ENCODE assay signal across 7 mouse cellular contexts in genomic region chr17:10840148-10840707, GRCm38 (mm10). TPM values are rescaled to one million over a fixed set of nuclear protein-coding genes. Genes with fewer than 3 reads are reported as not detected.
DNase-seq lines count a peak whose midpoint lies in the region; ATAC-seq lines count a peak whose summit lies in the region.

TSS of gene Pacrg (minus strand) at chr17:10840311.
TSS of gene Prkn (plus strand) at chr17:10840384.

- ATAC-seq in intestine, embryonic 15.5 days = peak; percentile 98

- H3K9ac ChIP-seq in intestine, embryonic 15.5 days = peak within 1 kb of the TSS; percentile 71

- peak within 1 kb of the TSS; percentile 72 for H3K4me3 ChIP-seq in intestine, embryonic 15.5 days (replicated peaks)
- H3K4me3 ChIP-seq in midbrain, embryonic 10.5 days = peak within 1 kb of the TSS; percentile 82

- intact Hi-C loops in gastrocnemius, postnatal 36 days (cut with DNase I) = loop anchor here (2.0 to 5.0 kb wide), 2 partner anchors 71 to 227 kb away; no protein-coding TSS in a partner anchor
- intact Hi-C loops in left cerebral cortex, postnatal 25 days (cut with DNase I) = no loop called here

- H3K9me3 ChIP-seq in intestine, embryonic 15.5 days = no peaks in the 10 kb centered on the region
- no peaks in the 10 kb centered on the region for H3K9me3 ChIP-seq in midbrain, embryonic 10.5 days (replicated peaks)

- H3K27ac ChIP-seq in intestine, embryonic 15.5 days = no peak within 1 kb of the TSS
- H3K27ac ChIP-seq in midbrain, embryonic 10.5 days (replicated peaks) = peak within 1 kb of the TSS; percentile 86

- DNase-seq in adrenal gland, adult 2 months = peak; percentile 99
- peak; percentile 96 for DNase-seq in embryo, embryonic 11.5 days (ENCODE audit: low read depth, low spot score)
- peak; percentile 95 to 97 for DNase-seq in gastrocnemius, postnatal 36 days
- peak; percentile 96 to 99 for DNase-seq in left cerebral cortex, postnatal 25 days (ENCODE audit: low spot score in 2 of 2)
- peak; percentile 98 for DNase-seq in midbrain, embryonic 10.5 days (ENCODE audit: low spot score)
- DNase-seq in right cerebral cortex, postnatal 4 days = peak; percentile 96

- H3K4me2 ChIP-seq in intestine, embryonic 15.5 days (replicated peaks) = peak within 1 kb of the TSS; percentile 88

- under 1% methylated on average over 51 of the region's 58 CpGs for WGBS in intestine, embryonic 15.5 days
- under 1% methylated on average over 58 of the region's 58 CpGs for WGBS in midbrain, embryonic 10.5 days

- H3K4me1 ChIP-seq in intestine, embryonic 15.5 days (replicated peaks) = no peaks in the 10 kb centered on the region
- peaks cover 14% of the 10 kb centered on the region for H3K4me1 ChIP-seq in midbrain, embryonic 10.5 days

- no peaks in the 10 kb centered on the region for H3K27me3 ChIP-seq in intestine, embryonic 15.5 days (replicated peaks)
- no peaks in the 10 kb centered on the region for H3K27me3 ChIP-seq in midbrain, embryonic 10.5 days (ENCODE audit: low read depth, poor library complexity, severe bottlenecking)

- no peaks in the 10 kb centered on the region for H3K36me3 ChIP-seq in intestine, embryonic 15.5 days
- H3K36me3 ChIP-seq in midbrain, embryonic 10.5 days = no peaks in the 10 kb centered on the region

RNA-seq across cellular contexts. Expression of gene Pacrg, which starts in this region (rescaled TPM):
- 1 to 10 TPM; 2.6 to 2.7 TPM for total RNA-seq in adrenal gland, adult 2 months (2021)
- polyA plus RNA-seq in adrenal gland, adult 2 months (2012; rRNA removed) = 0.54 and 0.82 TPM in 2 replicates
- total RNA-seq in gastrocnemius, postnatal 36 days (2021) = 1 to 10 TPM; 1.6 to 2.0 TPM
- 0.93 and 1.5 TPM in 2 replicates for polyA plus RNA-seq in intestine, embryonic 15.5 days (2015; fragmentation: Nextera tagmentation; extraction: Ambion mirVana)
- total RNA-seq in left cerebral cortex, postnatal 25 days (2021) = 10 to 100 TPM; 15.8 to 17.7 TPM
- polyA plus RNA-seq in midbrain, embryonic 10.5 days (2016; fragmentation: Nextera tagmentation; extraction: Ambion mirVana) = 2.7 and 3.4 TPM in 2 replicates

RNA-seq across cellular contexts. Expression of gene Prkn, which starts in this region (rescaled TPM):
- 1 to 10 TPM; 6.3 to 8.8 TPM for total RNA-seq in adrenal gland, adult 2 months (2021)
- 3.2 and 4.8 TPM in 2 replicates for polyA plus RNA-seq in adrenal gland, adult 2 months (2012; rRNA removed)
- 10 to 100 TPM; 15.2 TPM for total RNA-seq in gastrocnemius, postnatal 36 days (2021)
- polyA plus RNA-seq in intestine, embryonic 15.5 days (2015; fragmentation: Nextera tagmentation; extraction: Ambion mirVana) = 1.2 and 1.5 TPM in 2 replicates
- total RNA-seq in left cerebral cortex, postnatal 25 days (2021) = 10 to 100 TPM; 15.2 to 21.4 TPM
- polyA plus RNA-seq in midbrain, embryonic 10.5 days (2016; fragmentation: Nextera tagmentation; extraction: Ambion mirVana) = 0.68 and 1.2 TPM in 2 replicates

Comparison
In these comparisons a context has a peak if more than half of its experiments do, and no peak if none do; other contexts are left out.
1. RNA of gene Pacrg (total RNA-seq): 15.8 to 17.7 TPM in left cerebral cortex, postnatal 25 days; 2.6 to 2.7 TPM in adrenal gland, adult 2 months and 1.6 to 2.0 TPM in gastrocnemius, postnatal 36 days; every median in the first group is over 4 times any median in the second.
2. Peak in every context shown above with its lines, with median percentiles within 50 percentile points of each other: DNase-seq.